Mouse (Mus musculus) embryo, embryonic 10 days (tissue): ENCODE measurements around the gene Tdpoz4.
"Not testable (repeated sequence)": the region's sequence is repeated elsewhere in the genome, so short reads cannot be mapped to it uniquely, and the experiment has no call there.

Source experiments
- DNase-seq: peaks from one replicate; pipeline ENCODE4 v3.0.0-alpha.2; 2015; ENCODE audit warnings: low spot score

Tdpoz4 gene

GRCm38 (mm10) chr3:93796098-93796497 is at the start of gene Tdpoz4:
Tdpoz4 (plus strand) TSS chr3:93796398.
- not testable (repeated sequence) for DNase-seq

- DNase-seq, result not testable (repeated sequence)
These were observed 42.2 kb upstream of the Tdpoz4 start for GRCm38 (mm10) chr3:93754022-93754421.

DNA sequence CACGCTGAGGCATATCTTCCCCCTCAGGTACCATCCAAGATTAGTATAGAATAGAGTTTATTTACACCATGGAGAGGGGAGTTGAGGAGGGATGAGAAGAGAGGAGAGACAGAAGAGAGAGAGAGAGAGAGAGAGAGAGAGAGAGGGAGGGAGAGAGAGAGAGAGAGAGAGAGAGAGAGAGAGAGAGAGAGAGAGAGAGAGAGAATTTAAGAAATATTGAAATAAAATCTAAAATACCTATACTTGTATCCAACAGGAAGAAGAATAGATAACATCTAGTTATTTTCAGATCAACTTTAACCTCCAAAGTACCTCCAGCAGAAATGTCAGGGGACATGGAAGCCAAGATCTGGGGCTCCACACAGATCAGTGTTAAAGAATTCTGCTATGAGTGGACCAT is 23.5 kb upstream of the Tdpoz4 start, which contains the start of gene Gm5773:
TSS of gene Gm5773 (plus strand) at position 301 of the 400 bp plus-strand sequence.
- not testable (repeated sequence) for DNase-seq

DNA sequence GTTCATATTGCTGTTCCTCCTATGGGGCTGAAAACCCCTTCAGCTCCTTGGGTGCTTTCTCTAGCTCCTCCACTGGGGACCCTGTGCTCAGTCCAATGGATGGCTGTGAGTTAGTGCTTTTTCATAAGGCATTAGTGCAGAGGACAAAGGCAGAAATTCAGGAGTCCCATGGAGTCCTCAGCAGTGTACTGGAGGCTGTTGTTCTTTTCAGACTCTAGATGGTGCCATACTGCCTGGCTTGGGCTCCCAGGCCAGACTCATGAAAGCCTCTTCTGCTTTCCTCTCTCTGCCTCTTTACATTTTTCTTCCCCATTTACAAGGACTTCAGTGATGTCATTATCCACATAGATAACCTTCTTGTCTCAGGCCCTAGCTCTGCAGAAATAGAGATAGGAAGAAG is 17.1 kb downstream of the Tdpoz4 start:
- peak; percentile 5 for DNase-seq

- DNase-seq, result not testable (repeated sequence)
These were observed 29.5 kb downstream of the Tdpoz4 start, which contains the start of gene Tdpoz3 for GRCm38 (mm10) chr3:93825720-93826119. Tdpoz3 (plus strand) TSS chr3:93826020.
